Mouse (Mus musculus) spleen, postnatal 36 days (tissue): ENCODE measurements at regions not wholly inside any gene's neighbourhood (a gene's known extent, or its start where the extent isn't known, plus 50 kb on each side); places are given as distances from the start of the nearest gene placed in this dataset.

Source experiments
- DNase-seq, 2 experiments: peaks; one replicate each; pipeline ENCODE4 v3.0.0; 2022; ENCODE audit warnings: low spot score in 2 of 2, mixed read lengths in 1 of 2

DNA sequence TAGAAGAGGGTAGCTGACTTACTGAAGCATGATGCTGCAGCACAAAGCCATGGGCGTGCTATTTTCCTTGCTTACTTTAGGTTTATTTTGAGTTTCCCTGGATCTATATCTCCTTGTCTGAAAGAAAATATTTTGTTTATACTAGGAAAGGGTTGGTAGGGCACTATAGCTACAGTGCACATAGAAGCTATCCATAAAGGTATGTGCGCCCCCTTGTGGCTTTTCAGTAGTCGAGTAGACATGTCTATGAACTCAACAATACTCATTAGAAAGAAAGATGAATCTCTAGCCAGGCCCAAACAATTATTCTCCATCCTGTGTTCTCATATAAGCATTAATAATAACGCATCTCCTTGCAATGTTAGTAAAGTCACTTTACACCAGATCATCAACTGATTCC, 114.3 kb downstream of the Rab38 start:
- DNase-seq: peak; percentile 26 to 45

DNA sequence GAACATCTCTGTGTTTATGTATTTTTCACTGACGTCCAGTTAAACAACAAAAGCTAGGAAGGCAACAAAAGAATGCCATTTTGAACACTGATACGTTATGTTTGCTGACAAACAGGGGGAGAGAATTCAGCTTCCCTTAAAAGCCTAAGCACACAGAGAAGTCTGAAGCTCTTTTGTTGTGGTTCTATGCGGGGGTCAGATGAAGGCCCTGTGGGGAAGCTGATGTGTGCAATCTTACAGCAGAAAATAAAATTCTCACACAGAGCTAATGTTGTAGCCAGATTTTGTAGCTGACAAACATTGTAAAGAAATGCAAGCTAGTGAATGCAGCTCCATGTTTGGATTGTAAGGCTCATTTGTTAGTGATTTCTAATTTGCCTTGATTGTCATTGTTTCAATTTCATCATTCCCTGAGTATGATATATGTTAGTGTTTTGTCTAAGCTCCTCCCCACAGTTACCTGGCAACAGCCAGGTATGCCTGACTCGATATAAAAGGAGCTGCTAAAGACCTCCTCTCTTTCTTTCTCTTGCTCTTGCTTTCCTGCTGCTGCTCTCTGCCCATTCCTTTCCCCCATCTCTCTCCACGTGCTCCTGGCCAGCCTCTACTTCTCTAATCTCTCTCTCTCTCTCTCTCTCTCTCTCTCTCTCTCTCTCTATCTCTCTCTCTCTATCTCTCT, 115.0 kb downstream of the Rab38 start:
- DNase-seq: no peak

DNA sequence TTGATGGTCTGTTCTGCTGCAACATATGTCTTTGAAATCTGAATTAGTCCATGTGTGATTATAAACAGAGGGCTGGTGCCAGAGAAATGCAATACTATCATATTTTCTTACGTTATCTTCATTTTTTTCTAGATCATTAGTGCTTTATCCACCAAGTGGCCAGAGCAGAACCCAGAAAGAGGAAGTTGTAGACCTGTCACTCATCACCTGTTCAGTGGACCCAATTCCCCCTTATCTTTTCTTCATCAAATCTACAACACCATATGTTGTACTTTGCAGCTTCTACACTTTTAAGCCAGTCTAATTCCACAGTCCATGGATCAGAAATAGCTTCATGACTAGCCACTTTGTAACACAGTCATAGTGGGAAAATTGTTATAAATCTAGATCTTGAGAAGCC, 145.0 kb downstream of the Rab38 start:
- DNase-seq: no peak

DNA sequence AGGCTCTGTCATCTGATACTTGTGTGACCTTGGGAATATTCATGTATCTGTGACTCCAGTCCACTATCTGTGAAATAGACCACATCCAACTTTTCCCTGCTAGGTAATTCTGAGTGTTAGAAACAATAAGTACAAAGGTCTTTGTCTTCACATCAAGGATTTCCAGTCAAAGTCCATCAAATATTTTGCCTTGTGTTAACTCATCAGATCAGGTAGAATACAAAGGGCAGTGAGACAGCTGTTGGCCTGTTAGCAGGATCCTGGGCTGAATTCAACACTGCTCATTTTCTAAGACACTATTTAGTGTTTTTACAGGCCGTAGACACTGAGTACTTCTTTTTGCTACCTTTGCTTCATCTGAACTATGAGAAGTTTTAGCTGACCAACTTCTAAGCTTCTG, 170.7 kb downstream of the Rab38 start:
- DNase-seq: no peak
